Mouse (Mus musculus) T-helper 17 cell (primary cell): ENCODE measurements around the gene Gm2a.
"Not testable (repeated sequence)": the region's sequence is repeated elsewhere in the genome, so short reads cannot be mapped to it uniquely, and the experiment has no call there.

Source experiments
- in situ Hi-C, 2 experiments: fragments of 300-600 bp; cut with MboI, MseI; formaldehyde crosslinking; loops; 1 replicate in 1 of 2; 2 replicates in 1 of 2; pipeline ENCODE4 v1.15.1; 2025; ENCODE audit warnings: high pct_unique_total_duplicates in 2 of 2

Gene Gm2a

GRCm38 (mm10) chr11:55096296-55096695 lies 1.6 kb upstream of the Gm2a start:
- in situ Hi-C loops = not testable (repeated sequence)

DNA sequence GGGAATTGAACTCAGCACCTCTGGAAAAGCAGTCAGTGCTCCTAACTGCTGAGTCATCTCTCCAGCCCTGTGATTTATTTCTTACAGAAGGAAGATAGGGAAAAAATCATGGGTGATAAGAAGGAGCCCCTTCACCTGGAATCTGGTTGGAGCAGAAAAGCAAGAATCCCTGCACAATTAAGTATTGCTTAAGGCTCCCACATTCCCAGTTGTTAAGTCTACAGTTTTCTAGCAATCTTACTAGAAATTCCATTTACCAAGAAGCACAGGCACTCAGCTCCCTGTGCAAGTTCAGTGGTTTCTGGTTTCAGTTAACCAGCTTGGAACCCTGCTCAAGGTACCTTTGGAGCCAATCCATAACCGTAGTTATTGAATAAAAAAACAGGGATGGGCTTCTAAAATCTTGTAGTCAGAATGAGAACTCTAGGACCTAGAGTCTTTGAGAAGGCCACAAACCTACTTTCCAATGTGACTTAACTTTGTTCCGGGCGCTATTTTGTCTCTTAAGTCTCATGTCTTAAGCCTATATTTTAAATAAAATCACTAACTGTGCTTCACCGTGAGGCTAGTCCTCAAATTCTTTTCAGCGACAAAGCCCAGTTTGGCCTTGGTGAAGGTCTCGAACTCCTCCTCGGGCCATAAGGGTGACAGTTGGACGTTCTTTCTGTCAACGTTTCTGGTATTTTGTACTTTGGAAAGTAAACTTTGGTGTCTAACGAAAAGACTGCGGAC lies 1.0 kb upstream of the Gm2a start:
- in situ Hi-C loops = no loop called here

GRCm38 (mm10) chr11:55098189-55098915 lies 437 bp downstream of the Gm2a start:
- in situ Hi-C loops = no loop called here

DNA sequence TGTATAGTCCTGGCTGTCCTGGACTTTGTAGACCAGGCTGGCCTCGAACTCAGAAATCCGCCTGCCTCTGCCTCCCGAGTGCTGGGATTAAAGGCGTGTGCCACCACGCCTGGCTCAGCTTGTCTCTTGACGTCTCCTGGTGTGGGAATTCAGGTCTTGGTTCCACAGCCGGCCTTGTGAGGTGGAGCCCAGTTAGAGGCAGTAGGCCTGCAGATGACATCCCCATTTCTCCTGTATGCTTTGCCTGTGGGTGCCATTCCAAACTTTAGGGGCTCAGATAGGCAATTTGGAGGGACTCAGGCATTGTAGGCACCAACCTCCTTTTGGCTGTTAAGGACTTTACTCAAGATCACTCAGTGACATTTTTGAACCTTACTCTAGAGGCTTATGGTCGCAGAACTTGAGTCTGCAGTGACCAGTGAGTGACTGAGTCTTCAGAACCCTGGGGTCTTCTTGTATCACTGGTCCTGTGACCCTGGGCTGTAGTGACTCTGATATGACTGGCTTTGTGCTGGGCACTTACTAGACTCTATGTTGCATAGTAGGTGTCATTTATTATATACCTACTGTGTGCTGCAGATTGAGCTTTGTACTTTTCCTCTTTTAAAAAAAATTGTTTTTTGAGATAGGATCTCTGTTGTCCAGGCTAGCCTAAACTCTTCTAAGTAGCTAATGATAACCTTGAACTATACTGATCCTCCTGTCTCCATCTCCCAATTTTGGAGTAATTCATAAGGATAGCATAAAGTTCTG lies 1.3 kb downstream of the Gm2a start:
- in situ Hi-C loops = no loop called here

- in situ Hi-C loops = loop anchor here in 1 of 2 experiments (5.0 kb wide), 1 partner anchor 57 kb away; no protein-coding TSS in a partner anchor
These were observed 2.0 kb downstream of the Gm2a start for GRCm38 (mm10) chr11:55099868-55100267.

DNA sequence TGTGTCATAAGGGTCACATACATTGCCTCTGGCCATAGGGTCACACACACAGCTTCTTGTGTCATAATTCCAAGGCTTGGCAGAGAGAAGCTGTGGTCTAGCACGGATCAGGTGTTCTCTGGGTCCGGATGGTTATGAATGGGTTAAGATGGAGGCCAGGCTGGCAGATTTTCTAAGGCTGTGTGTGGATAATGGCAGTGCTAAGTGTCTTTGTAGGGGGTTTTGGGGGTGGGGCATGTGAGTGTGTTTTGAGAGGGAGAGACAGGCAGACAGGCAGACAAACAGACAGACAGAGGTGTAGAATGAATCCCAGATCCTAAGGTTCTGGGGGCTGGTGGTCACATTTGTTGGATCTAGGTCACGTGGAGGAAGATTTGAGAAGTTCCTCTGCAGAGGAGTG lies 4.1 kb downstream of the Gm2a start:
- in situ Hi-C loops = loop anchor here in 1 of 2 experiments (5.0 kb wide), 1 partner anchor 55 kb away; no protein-coding TSS in a partner anchor

DNA sequence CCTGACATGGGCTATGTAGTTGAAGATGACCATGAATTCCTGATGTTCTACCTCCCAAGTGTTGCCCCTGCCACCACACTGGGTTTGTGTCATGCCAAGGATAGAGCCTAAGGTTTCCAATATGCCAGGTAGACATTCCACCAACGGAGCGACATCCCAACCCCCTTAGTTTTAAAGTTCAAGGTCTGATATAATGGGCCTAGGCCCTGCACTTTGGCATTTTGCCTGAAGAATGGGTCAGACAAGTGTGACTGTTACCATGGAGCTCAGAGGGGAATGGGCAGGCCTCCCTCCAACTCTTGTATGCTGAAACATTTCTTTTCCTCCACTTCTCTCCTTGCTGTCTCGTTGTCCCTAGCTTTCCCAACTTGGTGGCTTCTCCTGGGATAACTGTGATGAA lies 5.3 kb downstream of the Gm2a start:
- in situ Hi-C loops = loop anchor here in 1 of 2 experiments (5.0 kb wide), 1 partner anchor 54 kb away; no protein-coding TSS in a partner anchor

DNA sequence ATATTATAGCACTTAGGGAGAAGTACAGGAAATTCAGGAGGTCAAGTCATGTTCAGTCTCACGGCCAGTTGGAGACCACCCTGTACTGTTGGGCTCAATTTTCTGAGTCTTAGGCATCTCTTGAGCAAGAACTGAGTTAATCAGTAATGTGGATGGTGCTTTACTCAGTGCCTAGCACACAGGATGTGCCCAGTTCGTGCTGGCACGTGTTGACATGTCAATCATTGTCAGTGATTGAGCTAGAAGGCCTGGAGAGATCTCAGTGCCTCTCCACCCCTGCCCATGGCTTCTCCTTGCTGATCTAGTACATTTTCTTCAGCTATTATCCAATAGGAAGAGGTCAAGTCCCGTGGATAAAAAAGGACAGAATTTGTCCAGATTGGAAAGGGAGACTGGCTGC lies 7.5 kb downstream of the Gm2a start:
- in situ Hi-C loops = no loop called here

DNA sequence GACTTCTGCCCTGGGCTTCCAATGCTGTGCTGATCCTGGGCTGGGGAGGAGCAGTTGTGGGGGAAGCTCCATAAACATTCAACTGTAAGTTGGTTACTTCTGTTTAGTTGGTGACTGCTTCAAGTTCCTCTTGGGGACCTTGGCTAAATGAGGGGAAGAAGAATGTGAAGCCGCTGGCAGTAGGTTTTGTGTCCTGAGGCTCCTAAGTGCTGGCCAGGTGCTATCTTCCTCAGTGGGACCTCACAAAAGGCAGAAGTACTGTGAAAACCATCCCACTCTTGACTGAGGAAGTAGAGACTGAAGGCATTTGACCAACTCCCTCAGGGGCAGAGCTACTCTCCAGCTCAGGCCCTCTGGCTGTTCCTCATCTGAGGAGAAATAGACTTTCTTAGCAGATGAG lies 8.7 kb downstream of the Gm2a start:
- in situ Hi-C loops = no loop called here

GRCm38 (mm10) chr11:55109521-55110300 lies 11.8 kb downstream of the Gm2a start:
- in situ Hi-C loops = no loop called here

- in situ Hi-C loops = no loop called here
These were observed 12.8 kb downstream of the Gm2a start for GRCm38 (mm10) chr11:55110566-55111169.

- in situ Hi-C loops = no loop called here
These were observed 15.4 kb downstream of the Gm2a start for GRCm38 (mm10) chr11:55113209-55113860.

DNA sequence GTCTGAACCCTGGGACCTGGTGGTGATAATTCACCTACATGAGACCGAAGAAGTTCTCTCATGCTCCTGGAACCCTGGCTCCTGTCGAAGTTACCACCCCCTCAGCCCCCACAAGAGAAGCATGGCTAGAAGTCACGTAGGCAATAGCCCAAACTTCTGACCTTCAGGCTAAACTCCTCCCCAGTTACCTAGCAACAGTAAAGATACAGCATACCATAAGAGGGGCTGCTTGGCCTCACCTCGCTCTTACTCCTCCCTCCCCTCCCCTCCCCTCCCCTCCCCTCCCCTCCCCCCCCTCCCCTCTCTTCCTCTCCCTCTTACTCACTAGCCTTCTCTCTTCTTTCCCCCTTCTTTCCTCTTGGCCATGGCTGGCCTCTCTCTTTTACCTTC lies 15.9 kb downstream of the Gm2a start:
- in situ Hi-C loops = not testable (repeated sequence)

GRCm38 (mm10) chr11:55114291-55114690 lies 16.4 kb downstream of the Gm2a start:
- in situ Hi-C loops = no loop called here

DNA sequence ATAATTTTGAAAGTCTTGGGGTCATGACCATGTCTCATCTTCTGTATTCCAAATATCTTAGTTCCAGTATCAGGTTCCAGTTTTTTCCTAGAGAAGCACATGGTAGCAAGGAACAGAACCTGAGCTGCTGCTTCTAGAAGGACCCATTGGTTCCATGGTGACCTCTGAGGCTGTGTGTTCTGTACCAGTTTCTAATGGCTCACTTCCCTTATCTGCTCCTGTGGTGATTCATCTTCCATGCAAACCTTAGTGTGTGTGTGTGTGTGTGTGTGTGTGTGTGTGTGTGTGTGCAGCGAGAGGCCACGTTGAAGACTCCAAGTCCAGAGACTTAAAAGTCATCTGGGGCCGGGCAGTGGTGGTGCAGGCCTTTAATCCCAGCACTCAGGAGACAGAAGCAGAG lies 18.1 kb downstream of the Gm2a start:
- in situ Hi-C loops = no loop called here

DNA sequence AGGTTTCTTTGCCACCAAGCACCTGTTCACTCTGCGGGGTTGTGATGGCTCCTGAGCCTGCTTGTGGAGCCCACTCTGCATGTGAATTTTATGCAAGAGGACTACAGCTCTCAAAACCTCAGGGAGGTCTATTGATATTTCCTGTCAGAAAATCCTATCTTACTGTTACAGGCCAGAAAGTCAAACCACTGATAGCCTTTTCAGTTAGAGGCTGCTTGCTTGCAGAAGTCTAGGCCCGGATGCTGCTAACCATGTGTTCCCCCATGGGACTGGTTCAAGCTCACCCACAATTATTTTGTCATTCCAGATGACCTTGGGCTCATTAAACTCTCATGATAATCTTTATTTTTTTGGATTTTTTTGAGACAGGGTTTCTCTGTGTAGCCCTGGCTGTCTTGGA lies 19.1 kb downstream of the Gm2a start:
- in situ Hi-C loops = no loop called here

- in situ Hi-C loops = no loop called here
These were observed 22.4 kb downstream of the Gm2a start for GRCm38 (mm10) chr11:55120279-55120678.

GRCm38 (mm10) chr11:55120821-55121271 lies 22.9 kb downstream of the Gm2a start:
- in situ Hi-C loops = no loop called here

DNA sequence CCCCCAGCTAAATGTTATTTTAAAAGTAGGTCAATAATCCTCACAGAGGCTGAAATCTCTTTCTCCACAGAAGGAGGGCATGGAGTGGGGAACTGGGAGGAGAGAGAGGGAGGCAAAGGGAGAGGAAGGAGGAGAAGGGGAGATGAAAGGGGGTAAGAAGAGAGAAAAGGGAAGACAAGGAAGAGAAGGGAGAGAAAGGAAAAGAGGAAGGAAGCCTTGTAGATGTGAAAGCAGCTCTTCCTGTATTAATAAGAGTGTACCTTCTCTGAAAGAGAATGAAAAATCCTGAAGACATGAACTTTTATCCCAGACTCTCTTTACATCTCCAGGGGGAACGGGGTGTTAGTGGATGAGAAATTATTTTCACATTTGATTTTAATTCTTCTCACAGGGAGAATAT lies 23.5 kb downstream of the Gm2a start:
- in situ Hi-C loops = no loop called here

GRCm38 (mm10) chr11:55126663-55127062 lies 28.7 kb downstream of the Gm2a start:
- in situ Hi-C loops = no loop called here
